Mouse (Mus musculus) ES-Bruce4 (cell line): ENCODE data around the gene Etnk1. TPM values are rescaled to one million over a fixed set of nuclear protein-coding genes. Genes with fewer than 3 reads are reported as not detected.

Experiments used
- H3K27ac ChIP-seq: 2 replicates; pipeline ENCODE4 v1.5.1; 2012; ENCODE audit warnings: low read length, inconsistent platforms; ENCODE audit not compliant: insufficient read depth
- H3K27me3 ChIP-seq: 2 replicates; pipeline ENCODE4 v1.6.1; 2012; ENCODE audit warnings: mild to moderate bottlenecking, low read length, inconsistent platforms; ENCODE audit not compliant: control insufficient read depth, poor library complexity, insufficient read depth, severe bottlenecking
- H3K36me3 ChIP-seq: 2 replicates; pipeline ENCODE4 v1.6.1; 2012; ENCODE audit warnings: inconsistent platforms, mild to moderate bottlenecking, low read length, moderate library complexity; ENCODE audit not compliant: control insufficient read depth, poor library complexity, insufficient read depth, severe bottlenecking
- H3K4me1 ChIP-seq: one replicate; pipeline ENCODE4 v1.8.1; 2011; ENCODE audit warnings: low read length; ENCODE audit not compliant: control insufficient read depth, insufficient read depth
- H3K4me3 ChIP-seq: 2 replicates; pipeline ENCODE4 v1.5.1; 2011; ENCODE audit warnings: low read depth, mild to moderate bottlenecking, low read length
- H3K9ac ChIP-seq: 2 replicates; pipeline ENCODE4 v1.6.1; 2012; ENCODE audit warnings: low read depth, mild to moderate bottlenecking, inconsistent platforms; ENCODE audit not compliant: poor library complexity, severe bottlenecking
- H3K9me3 ChIP-seq: replicated peaks from 2 replicates; pipeline ENCODE4 v1.6.1; 2012; ENCODE audit warnings: mild to moderate bottlenecking, low read length, inconsistent platforms; ENCODE audit not compliant: control insufficient read depth, poor library complexity, insufficient read depth, severe bottlenecking
- CTCF ChIP-seq: IDR thresholded peaks from one replicate; pipeline ENCODE4 v1.8.1; 2011; ENCODE audit warnings: low read depth, low read length
- EP300 ChIP-seq: IDR thresholded peaks from 2 replicates; pipeline ENCODE4 v1.6.1; 2011; ENCODE audit warnings: low read depth, low read length; ENCODE audit not compliant: insufficient read depth
- POLR2A ChIP-seq: IDR thresholded peaks from one replicate; pipeline ENCODE4 v1.8.1; 2011; ENCODE audit warnings: low read length; ENCODE audit not compliant: insufficient read depth
- polyA plus RNA-seq: library from polyadenylated mRNA; stranded (reverse); fragments of >200 nt; gene quantifications from 2 replicates; pipeline ENCODE4 v1.2.4, GENCODE M21; 2011; ENCODE audit warnings: low read depth; ENCODE audit not compliant: missing spikeins, insufficient read depth, insufficient read length

The Etnk1 gene
- polyA plus RNA-seq, 1 experiment, result 149 TPM

DNA sequence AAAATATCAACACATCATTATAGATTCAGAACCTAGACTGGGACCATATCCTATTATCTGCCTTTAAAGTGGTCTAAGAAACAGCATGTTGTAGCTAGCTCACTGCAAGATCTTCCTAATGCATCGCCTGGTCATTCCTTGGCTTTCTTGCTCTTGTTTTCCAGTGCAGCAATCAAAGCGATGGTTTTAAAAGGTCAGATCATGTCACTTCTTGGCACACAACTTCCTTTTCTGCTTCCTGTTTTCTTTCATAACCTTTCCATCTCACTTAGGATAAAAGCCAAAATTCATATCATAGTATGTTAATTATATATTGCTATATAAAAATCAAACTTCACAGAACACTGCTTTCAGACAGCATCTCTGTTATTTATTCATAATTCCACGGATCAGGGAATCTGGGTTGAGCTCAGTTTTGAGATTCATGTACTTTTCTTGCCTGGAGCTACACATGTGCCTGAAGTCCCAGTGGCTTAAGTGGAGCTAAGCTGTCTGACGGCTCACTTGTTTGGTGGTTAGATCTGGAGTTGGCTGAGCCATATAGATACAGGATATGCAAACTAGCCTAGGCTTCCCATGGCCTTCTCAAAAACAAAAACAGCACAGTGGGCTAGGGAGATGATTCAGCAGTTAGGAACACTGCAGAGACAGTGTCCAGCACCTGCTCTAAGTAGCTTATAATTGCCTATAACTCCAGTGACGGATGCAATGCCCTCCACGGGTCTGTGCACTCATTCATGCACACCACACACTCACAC is 34.9 kb upstream of the Etnk1 start:
- no peaks in the 10 kb centered on the region for H3K36me3 ChIP-seq
- no peak for TF ChIP-seq EP300
- no peak for TF ChIP-seq CTCF
- TF ChIP-seq POLR2A, result no peak
- H3K4me1 ChIP-seq, result no peaks in the 10 kb centered on the region
- no peak overlapping the region for H3K9ac ChIP-seq
- no peak overlapping the region for H3K27ac ChIP-seq
- H3K4me3 ChIP-seq, result no peak overlapping the region
- peaks cover 7% of the 10 kb centered on the region for H3K9me3 ChIP-seq
- H3K27me3 ChIP-seq, result no peaks in the 10 kb centered on the region

- no peaks in the 10 kb centered on the region for H3K36me3 ChIP-seq
- no peak overlapping the region for H3K4me3 ChIP-seq
- no peak overlapping the region for H3K9ac ChIP-seq
- H3K9me3 ChIP-seq, result peaks cover 7% of the 10 kb centered on the region
- no peaks in the 10 kb centered on the region for H3K27me3 ChIP-seq
- no peak for TF ChIP-seq CTCF
- TF ChIP-seq POLR2A, result no peak
- TF ChIP-seq EP300, result no peak
- no peak overlapping the region for H3K27ac ChIP-seq
- H3K4me1 ChIP-seq, result no peaks in the 10 kb centered on the region
Measured at GRCm38 (mm10) chr6:143133150-143133549, 33.9 kb upstream of the Etnk1 start.

DNA sequence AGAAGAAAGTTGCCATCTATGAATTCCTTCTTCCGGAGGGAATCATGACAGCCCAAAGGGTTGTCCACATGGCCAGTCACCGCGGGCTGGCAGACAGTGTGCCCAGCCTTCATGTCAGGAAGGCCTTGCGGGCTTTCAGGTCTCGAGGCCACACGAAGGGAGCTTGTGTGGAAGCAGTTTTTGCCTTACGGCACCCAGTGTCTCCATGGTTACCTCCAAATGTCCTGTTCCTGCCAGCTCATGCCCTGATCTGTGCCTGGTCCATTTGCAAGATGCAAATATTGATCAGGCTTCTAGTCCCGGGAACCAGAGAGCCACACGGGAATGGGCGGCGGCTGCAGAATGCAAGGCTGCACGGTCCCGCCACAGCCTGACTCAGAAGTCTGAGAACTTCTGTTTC is 31.9 kb upstream of the Etnk1 start:
- TF ChIP-seq CTCF (no peak), EP300 (no peak), POLR2A (no peak)
- no peaks in the 10 kb centered on the region for H3K27me3 ChIP-seq
- no peak overlapping the region for H3K27ac ChIP-seq
- no peak overlapping the region for H3K4me3 ChIP-seq
- H3K4me1 ChIP-seq, result peaks cover 3% of the 10 kb centered on the region
- H3K9ac ChIP-seq, result no peak overlapping the region
- no peaks in the 10 kb centered on the region for H3K36me3 ChIP-seq
- H3K9me3 ChIP-seq, result peaks cover 7% of the 10 kb centered on the region

DNA sequence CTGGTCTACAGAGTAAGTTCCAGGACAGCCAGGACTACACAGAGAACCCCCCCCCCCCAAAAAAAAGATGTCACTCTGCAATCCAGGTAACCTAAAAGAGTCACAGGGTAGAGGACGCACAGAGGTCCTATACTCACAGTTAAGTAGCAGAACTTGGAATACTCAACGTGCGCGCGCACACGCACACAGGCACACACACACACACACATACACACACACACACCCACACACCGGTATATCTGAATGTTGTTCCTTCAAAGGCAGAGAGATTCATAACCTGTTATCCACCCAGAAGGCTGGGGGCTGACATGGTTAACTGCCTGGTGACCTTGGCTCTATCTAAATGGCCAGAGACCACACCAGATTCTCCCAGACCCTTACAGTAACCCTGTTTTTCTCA is 30.3 kb upstream of the Etnk1 start:
- no peak overlapping the region for H3K9ac ChIP-seq
- no peaks in the 10 kb centered on the region for H3K9me3 ChIP-seq
- H3K36me3 ChIP-seq, result no peaks in the 10 kb centered on the region
- H3K4me1 ChIP-seq, result peaks cover 3% of the 10 kb centered on the region
- H3K4me3 ChIP-seq, result no peak overlapping the region
- no peaks in the 10 kb centered on the region for H3K27me3 ChIP-seq
- no peak overlapping the region for H3K27ac ChIP-seq
- TF ChIP-seq POLR2A, result no peak
- TF ChIP-seq EP300, result no peak
- no peak for TF ChIP-seq CTCF

DNA sequence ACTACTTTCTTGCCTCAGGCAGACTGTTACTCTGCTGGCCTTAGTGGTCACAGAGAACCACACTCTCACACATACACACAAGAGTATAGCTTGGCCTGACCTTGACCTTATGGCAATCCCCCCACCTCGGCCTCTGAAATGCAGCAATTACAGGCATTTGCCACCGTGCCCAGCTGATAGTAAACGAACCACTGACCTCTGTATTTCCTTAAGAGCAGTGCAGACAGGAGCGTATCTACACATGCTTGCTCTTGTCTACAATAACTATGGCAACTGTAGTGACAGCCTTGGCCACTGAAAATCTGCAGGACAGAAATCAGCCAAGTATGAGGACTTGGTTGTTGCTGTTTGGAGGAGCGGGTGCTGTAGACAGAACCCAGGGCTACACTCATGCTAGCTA is 29.7 kb upstream of the Etnk1 start:
- Histone ChIP-seq H3K27me3 (no peaks in the 10 kb centered on the region), H3K4me3 (no peak overlapping the region), H3K27ac (no peak overlapping the region), H3K9ac (no peak overlapping the region), H3K36me3 (no peaks in the 10 kb centered on the region), H3K4me1 (peaks cover 3% of the 10 kb centered on the region), H3K9me3 (no peaks in the 10 kb centered on the region)
- TF ChIP-seq POLR2A, result no peak
- TF ChIP-seq CTCF, result no peak
- no peak for TF ChIP-seq EP300

DNA sequence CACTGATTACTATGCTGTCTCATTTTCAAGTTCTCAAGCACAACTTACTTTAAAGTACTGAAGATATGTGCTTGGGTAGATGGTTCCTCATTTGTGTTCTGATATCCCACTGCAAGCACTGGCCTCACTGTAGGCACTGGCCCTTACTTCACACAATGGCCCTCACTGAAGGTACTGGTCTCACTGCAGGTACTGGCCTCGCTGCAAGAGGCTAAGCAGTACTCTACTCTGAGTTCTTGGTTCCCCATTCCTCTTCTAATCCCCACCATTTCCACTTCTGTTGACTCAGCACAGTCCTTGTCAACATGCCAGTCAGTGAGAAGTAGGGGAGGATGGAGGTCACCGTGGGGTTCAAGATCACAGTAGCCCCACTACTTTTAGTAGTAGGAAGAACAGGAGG is 27.6 kb upstream of the Etnk1 start:
- Histone ChIP-seq H3K9ac (no peak overlapping the region), H3K9me3 (no peaks in the 10 kb centered on the region), H3K36me3 (no peaks in the 10 kb centered on the region), H3K4me1 (peaks cover 4% of the 10 kb centered on the region), H3K4me3 (no peak overlapping the region), H3K27me3 (no peaks in the 10 kb centered on the region), H3K27ac (no peak overlapping the region)
- TF ChIP-seq EP300, result no peak
- TF ChIP-seq POLR2A, result no peak
- TF ChIP-seq CTCF, result no peak
